Mouse (Mus musculus) midbrain, embryonic 12.5 days (tissue): ENCODE measurements around the gene Med16. TPM values are rescaled to one million over a fixed set of nuclear protein-coding genes. Genes with fewer than 3 reads are reported as not detected.

Experiments
- ATAC-seq: fragments of 200-750 bp; cut with Nextera tagmentation; 2 replicates; pipeline ENCODE4 v1.8.0; 2017; ENCODE audit warnings: low read depth, moderate TSS enrichment, moderate library complexity; ENCODE audit not compliant: low FRiP score
- H3K27ac ChIP-seq: fragments of 300-500 bp; sonication (generic); replicated peaks from 2 replicates; pipeline ENCODE4 v1.5.1; 2016; ENCODE audit warnings: mild to moderate bottlenecking
- H3K27me3 ChIP-seq: fragments of 300-500 bp; sonication (generic); 2 replicates; pipeline ENCODE4 v1.6.1; 2016; ENCODE audit warnings: mild to moderate bottlenecking
- H3K36me3 ChIP-seq: fragments of 300-500 bp; sonication (generic); 2 replicates; pipeline ENCODE4 v1.6.1; 2016
- H3K4me1 ChIP-seq: fragments of 300-500 bp; sonication (generic); 2 replicates; pipeline ENCODE4 v1.6.1; 2016
- H3K4me2 ChIP-seq: fragments of 300-500 bp; sonication (generic); replicated peaks from 2 replicates; pipeline ENCODE4 v1.6.1; 2016; ENCODE audit warnings: mild to moderate bottlenecking, moderate library complexity
- H3K4me3 ChIP-seq: fragments of 300-500 bp; sonication (generic); 2 replicates; pipeline ENCODE4 v1.5.1; 2016; ENCODE audit warnings: mild to moderate bottlenecking
- H3K9ac ChIP-seq: fragments of 300-500 bp; sonication (generic); replicated peaks from 2 replicates; pipeline ENCODE4 v1.6.1; 2016; ENCODE audit warnings: mild to moderate bottlenecking, moderate library complexity
- H3K9me3 ChIP-seq: fragments of 300-500 bp; sonication (generic); 2 replicates; pipeline ENCODE4 v1.6.1; 2016; ENCODE audit warnings: mild to moderate bottlenecking
- WGBS: fragments of 180-500 bp; shearing (Covaris S2); methylation state at CpG from one replicate; pipeline ENCODE4 v1.1.7; 2016; 5-methylcytosine and 5-hydroxymethylcytosine counted together
- polyA plus RNA-seq: library from polyadenylated mRNA; unstranded; fragments of >200 nt; fragmentation: Nextera tagmentation; extraction: Ambion mirVana; gene quantifications from 2 replicates; pipeline ENCODE4 v1.2.1, GENCODE M21; 2016

Gene Med16
- polyA plus RNA-seq, 1 experiment from 2014 or later: 65.4 TPM

DNA sequence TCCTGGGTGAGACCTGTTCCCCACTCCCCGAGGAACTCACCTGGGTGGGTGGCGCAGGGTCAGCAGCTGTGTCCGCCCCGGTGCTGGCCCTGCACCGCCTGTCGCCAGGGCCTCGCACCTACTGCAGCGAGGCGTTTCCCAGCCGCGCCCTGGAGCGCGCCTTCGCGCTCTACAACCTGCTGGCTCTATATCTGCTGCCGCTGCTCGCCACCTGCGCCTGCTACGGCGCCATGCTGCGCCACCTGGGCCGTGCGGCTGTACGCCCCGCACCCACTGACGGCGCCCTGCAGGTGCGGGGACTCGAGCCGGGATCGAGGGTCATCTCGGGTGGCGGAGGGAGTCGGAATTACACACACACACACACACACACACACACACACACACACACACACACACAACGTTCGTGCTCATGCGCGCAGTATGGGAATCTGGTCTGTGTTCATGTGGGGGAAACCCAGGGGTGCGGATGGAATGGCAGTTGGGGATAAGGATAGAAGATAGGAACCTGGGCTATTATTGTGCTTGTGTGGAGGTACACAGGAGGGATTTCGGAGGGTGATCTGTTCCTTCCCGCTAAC lies 12.3 kb upstream of the Med16 start, which contains the start of gene R3hdm4:
Gene R3hdm4 (minus strand): TSS at position 251 of the 578 bp plus-strand sequence.
- peaks cover 76% of the 10 kb centered on the region for H3K27me3 ChIP-seq
- H3K4me3 ChIP-seq: peak within 1 kb of the TSS; percentile 27
- ATAC-seq: no peak
- WGBS: 4% methylated on average over 40 of the region's 41 CpGs
- peak within 1 kb of the TSS; percentile 42 for H3K4me2 ChIP-seq
- no peak within 1 kb of the TSS for H3K27ac ChIP-seq
- 0 out of 2 replicates have a peak within 1 kb of the TSS, but pooled peaks have one; percentile 17 for H3K9ac ChIP-seq
- H3K9me3 ChIP-seq: no peaks in the 10 kb centered on the region
- peaks cover 48% of the 10 kb centered on the region for H3K4me1 ChIP-seq
- H3K36me3 ChIP-seq: no peaks in the 10 kb centered on the region

DNA sequence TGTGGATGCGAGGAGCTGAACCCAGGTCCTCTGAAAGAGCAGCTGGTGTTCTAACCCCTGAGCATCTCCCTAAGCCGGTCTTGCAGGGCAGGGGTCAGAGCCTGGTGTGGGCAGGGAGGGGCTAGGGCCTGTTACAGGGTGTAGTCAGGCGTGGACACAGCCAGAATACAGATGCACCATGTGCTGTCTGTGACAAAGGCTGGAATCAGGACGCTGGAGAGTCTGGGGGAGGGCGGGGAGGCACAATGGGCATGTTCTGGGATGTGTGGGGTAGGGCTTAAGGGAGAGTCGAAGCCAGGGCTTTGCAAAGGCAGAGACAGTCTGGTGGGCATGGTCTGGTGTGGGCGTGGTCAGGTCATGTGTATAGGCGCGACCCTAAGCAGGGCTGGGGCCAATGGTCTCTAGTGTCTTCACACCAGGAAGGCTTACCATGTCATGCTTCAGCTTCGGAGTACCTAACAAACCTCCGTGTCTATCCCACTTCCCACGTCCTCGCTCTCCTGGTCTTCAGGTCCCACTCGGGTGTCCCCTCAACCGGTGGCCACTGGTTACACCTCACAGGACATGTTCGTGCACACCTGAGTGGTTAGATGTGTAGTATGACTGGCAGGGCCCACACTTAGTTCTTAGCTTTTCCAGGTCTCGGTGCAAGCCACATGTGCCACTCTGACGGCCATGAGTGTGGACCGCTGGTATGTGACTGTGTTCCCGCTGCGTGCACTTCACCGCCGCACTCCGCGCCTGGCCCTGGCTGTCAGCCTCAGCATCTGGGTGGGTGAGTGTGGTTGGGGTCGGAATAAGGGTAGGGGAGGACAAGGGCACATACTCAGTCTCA lies 11.6 kb upstream of the Med16 start:
- 16% methylated on average over 26 of the region's 26 CpGs for WGBS
- ATAC-seq: 0 out of 2 replicates have a peak, but pooled peaks have one; percentile 10
- peaks cover 72% of the 10 kb centered on the region for H3K27me3 ChIP-seq
- 0 out of 2 replicates have a peak overlapping the region, but pooled peaks have one; percentile 17 for H3K9ac ChIP-seq
- no peak overlapping the region for H3K27ac ChIP-seq
- peak overlapping the region; percentile 27 for H3K4me3 ChIP-seq
- H3K4me1 ChIP-seq: peaks cover 48% of the 10 kb centered on the region
- H3K9me3 ChIP-seq: no peaks in the 10 kb centered on the region
- H3K36me3 ChIP-seq: no peaks in the 10 kb centered on the region
- H3K4me2 ChIP-seq: peak overlapping the region; percentile 42; the same call in 1 of the 2 replicates

DNA sequence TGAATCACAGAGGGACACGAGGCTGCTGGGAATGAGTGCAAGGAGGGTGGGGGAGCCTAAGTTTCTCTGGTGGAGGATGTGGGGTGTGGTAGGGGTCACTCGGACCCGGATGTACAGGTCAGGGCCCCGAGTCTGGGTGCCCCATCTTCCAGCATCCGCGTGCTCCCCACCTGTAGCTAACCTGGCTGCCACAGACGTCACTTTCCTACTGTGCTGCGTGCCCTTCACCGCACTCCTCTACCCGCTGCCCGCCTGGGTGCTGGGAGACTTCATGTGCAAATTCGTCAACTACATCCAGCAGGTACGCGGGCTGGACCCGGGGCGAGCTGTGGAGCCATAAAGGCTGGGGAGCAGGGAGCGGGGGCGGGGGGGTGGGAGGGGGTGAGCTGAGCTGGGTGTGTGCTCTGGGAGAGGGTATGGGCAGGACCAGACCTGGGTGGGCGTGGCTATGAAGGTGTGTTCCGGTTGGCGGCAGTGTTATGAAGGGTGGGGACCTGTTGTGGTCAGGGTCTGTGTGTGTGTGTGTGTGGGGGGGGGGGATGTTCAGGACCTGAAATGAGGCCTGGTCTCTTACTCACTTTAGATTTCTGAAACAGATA lies 10.6 kb upstream of the Med16 start:
- H3K9me3 ChIP-seq: no peaks in the 10 kb centered on the region
- peaks cover 54% of the 10 kb centered on the region for H3K4me1 ChIP-seq
- ATAC-seq: no peak
- H3K4me3 ChIP-seq: peak overlapping the region; percentile 13; the same call in 1 of the 2 replicates
- H3K9ac ChIP-seq: no peak overlapping the region
- no peaks in the 10 kb centered on the region for H3K36me3 ChIP-seq
- 3% methylated on average over 21 of the region's 21 CpGs for WGBS
- no peak overlapping the region for H3K27ac ChIP-seq
- no peak overlapping the region for H3K4me2 ChIP-seq
- peaks cover 72% of the 10 kb centered on the region for H3K27me3 ChIP-seq

DNA sequence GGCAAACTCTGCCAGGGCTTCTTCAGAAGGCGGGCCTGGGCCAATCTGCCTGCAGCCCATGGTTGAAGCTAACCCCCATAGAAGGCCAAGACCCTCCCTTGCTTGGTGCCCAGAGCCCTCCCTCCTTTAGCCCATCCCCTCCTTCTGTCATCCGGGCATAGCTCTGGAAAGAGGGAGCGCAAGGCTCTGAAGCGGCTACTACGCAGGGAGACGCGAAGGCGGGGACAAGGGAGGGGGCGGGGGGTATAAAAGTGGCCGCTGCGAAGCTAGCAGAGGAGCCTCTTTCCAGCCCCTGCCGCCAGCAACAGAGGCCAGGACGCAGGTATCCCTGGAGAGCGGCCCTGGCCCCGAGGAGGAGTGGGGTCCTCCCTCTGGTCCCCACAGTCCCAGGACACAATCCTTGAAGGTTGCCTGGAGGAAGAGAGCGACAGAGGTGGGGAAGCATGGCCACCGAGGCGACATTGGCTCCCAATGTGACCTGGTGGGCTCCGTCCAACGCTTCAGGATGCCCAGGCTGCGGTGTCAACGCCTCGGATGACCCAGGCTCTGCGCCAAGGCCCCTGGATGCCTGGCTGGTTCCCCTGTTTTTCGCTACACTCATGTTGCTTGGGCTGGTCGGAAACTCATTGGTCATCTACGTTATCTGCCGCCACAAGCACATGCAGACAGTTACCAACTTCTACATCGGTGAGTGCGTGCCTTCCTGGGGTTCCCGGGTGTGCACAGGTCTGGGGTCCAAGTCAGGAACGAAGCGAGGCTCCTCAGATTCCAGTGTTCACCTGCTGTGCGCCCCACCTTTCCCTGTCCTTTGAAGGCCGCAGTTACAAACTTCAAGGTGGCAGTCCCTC lies 9.7 kb upstream of the Med16 start:
- Histone ChIP-seq H3K27ac (no peak overlapping the region), H3K9me3 (no peaks in the 10 kb centered on the region), H3K4me2 (peak overlapping the region; percentile 8; the same call in 1 of the 2 replicates), H3K4me1 (peaks cover 60% of the 10 kb centered on the region), H3K4me3 (peak overlapping the region; percentile 13), H3K27me3 (peaks cover 65% of the 10 kb centered on the region), H3K36me3 (no peaks in the 10 kb centered on the region), H3K9ac (no peak overlapping the region; the same call in 1 of the 2 replicates)
- 3% methylated on average over 34 of the region's 35 CpGs for WGBS
- ATAC-seq: no peak

DNA sequence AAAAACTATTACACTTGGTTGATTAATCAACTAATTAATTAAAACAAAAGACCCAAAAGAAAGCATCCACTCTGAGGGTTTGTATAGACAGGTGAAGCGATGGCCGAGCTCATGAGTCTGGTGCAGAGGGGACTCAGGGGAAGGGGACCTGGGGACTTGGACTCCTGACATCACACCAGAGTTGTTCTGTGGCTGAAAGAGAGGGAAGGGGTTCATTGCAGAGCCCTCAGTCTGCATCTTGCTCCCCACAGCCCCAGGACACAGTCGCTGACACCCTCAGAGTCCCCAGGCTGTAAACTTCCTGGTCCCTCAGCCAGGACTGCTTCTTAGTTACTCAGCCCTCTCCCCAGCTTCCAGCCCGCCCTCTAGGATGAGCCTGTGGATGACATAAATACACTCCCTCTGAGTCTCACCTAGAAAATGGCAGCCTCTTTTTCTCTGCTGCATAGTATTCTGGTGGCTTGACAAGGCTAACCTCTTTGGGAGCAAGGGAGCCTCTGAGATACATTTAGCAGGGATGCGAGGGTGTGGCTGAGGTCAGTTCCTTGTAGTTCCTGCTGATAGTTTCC lies 8.9 kb upstream of the Med16 start:
- Histone ChIP-seq H3K9me3 (no peaks in the 10 kb centered on the region), H3K36me3 (peaks cover 3% of the 10 kb centered on the region; the same call in 1 of the 2 replicates), H3K4me1 (peaks cover 60% of the 10 kb centered on the region), H3K27me3 (peaks cover 56% of the 10 kb centered on the region), H3K4me2 (peak overlapping the region; percentile 98), H3K4me3 (peak overlapping the region; percentile 82), H3K9ac (peak overlapping the region; percentile 96; the same call in 1 of the 2 replicates), H3K27ac (no peak overlapping the region)
- no peak for ATAC-seq
- 62% methylated on average over 5 of the region's 5 CpGs for WGBS

DNA sequence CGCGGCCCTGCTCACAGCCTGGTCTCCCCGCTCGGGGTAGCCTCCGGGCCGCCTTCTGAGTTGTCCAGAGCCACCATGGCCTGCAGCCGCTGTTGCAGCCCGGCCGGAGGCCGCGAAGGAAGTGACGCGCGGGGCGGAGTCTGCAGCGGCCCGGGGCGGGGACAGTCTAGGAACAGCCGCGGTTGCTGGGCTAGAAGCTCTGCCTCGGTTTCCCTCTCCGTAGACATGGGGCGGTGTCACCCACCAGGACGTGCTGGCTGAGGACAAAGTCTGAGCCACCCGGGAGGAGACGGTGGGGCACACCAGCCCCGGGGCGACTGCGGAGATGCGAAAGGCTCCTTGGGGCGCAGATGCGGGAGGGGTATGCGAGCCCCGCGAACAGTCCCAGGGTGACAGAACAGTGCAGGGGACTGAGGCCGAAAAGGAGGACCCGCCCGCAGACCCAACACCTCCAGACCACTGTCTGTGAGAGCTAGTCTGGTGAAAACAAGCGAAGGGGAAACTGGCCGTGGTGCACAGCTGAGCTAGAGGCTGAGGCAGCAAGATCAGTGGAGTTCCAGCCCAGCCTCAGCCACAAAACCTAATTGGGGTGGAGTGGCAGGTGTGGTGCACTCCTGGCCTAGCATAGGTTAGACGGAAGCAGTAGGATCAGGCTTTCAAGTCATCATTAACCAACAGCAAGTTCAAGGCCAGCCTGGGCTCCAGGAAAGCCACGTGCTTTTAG lies 8.2 kb upstream of the Med16 start, which contains the start of gene Kiss1r:
Gene Kiss1r (plus strand): TSS at position 164 of the 724 bp plus-strand sequence.
- H3K4me2 ChIP-seq: peak within 1 kb of the TSS; percentile 98
- H3K9me3 ChIP-seq: no peaks in the 10 kb centered on the region
- 3% methylated on average over 41 of the region's 42 CpGs for WGBS
- H3K4me3 ChIP-seq: peak within 1 kb of the TSS; percentile 82
- peak within 1 kb of the TSS; percentile 96 for H3K9ac ChIP-seq
- peak within 1 kb of the TSS; percentile 62 for H3K27ac ChIP-seq
- H3K36me3 ChIP-seq: peaks cover 9% of the 10 kb centered on the region
- peaks cover 50% of the 10 kb centered on the region for H3K27me3 ChIP-seq
- ATAC-seq: peak; percentile 85
- peaks cover 60% of the 10 kb centered on the region for H3K4me1 ChIP-seq

DNA sequence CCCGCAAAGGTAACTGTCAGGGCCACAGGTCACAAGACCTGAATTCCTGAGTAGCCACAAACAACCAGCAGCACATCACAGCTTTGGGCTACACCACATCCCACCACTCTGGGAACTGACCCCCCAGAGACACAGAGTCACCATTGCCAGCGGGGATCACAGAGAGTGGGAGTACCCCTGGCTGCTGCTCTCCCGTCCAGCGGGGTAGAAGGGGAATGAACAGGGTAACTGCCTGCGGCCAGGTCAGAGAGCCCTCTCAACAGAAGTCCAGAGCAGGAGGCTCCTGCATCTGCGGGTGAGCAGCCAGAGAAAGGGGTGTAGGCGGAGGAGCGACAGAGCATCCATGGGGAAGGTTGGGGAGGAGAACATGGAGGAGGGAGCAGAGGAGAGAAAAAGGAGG lies 7.4 kb upstream of the Med16 start:
- H3K27ac ChIP-seq: peak overlapping the region; percentile 62
- peak overlapping the region; percentile 96 for H3K9ac ChIP-seq
- H3K4me1 ChIP-seq: peaks cover 52% of the 10 kb centered on the region
- H3K27me3 ChIP-seq: peaks cover 41% of the 10 kb centered on the region
- H3K36me3 ChIP-seq: peaks cover 18% of the 10 kb centered on the region
- H3K4me2 ChIP-seq: peak overlapping the region; percentile 98
- no peak for ATAC-seq
- 7% methylated on average over 8 of the region's 8 CpGs for WGBS
- no peaks in the 10 kb centered on the region for H3K9me3 ChIP-seq
- peak overlapping the region; percentile 82 for H3K4me3 ChIP-seq

DNA sequence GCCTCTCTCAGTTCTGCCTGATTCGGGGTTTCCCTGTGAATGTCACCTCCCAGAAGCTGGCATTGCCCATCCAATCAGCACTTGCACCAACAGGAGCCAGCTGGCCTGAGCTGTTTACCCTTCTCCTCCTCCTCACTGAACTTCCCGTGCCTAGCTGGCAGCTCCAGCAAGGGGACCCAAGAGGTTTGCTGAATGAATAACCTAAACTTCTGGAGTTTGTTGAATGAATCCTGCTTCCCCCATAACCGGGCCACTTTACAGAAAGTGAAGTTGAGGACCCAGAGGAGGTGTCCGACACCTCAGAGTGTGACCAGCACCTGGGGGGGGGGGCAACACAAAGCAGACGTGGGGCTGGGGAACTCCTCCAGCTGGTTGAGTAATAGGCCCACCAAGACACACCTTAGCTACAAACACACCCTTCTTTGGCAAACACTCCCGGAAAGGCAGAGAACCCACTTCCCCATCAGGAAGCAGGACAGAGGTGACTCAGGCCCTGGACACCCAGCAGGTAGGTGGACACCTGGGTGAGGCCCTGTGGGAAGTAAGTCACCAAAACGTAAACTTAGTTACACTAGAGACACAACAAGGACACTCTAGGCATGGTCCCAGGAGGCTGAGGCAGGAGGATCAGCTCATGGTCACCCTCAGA lies 6.3 kb upstream of the Med16 start:
- no peak overlapping the region for H3K4me3 ChIP-seq
- H3K4me2 ChIP-seq: peak overlapping the region; percentile 98; the same call in 1 of the 2 replicates
- ATAC-seq: no peak
- peaks cover 31% of the 10 kb centered on the region for H3K27me3 ChIP-seq
- no peaks in the 10 kb centered on the region for H3K9me3 ChIP-seq
- 77% methylated on average over 7 of the region's 7 CpGs for WGBS
- H3K4me1 ChIP-seq: peaks cover 42% of the 10 kb centered on the region
- peak overlapping the region; percentile 96; the same call in 1 of the 2 replicates for H3K9ac ChIP-seq
- H3K27ac ChIP-seq: no peak overlapping the region
- peaks cover 26% of the 10 kb centered on the region for H3K36me3 ChIP-seq

DNA sequence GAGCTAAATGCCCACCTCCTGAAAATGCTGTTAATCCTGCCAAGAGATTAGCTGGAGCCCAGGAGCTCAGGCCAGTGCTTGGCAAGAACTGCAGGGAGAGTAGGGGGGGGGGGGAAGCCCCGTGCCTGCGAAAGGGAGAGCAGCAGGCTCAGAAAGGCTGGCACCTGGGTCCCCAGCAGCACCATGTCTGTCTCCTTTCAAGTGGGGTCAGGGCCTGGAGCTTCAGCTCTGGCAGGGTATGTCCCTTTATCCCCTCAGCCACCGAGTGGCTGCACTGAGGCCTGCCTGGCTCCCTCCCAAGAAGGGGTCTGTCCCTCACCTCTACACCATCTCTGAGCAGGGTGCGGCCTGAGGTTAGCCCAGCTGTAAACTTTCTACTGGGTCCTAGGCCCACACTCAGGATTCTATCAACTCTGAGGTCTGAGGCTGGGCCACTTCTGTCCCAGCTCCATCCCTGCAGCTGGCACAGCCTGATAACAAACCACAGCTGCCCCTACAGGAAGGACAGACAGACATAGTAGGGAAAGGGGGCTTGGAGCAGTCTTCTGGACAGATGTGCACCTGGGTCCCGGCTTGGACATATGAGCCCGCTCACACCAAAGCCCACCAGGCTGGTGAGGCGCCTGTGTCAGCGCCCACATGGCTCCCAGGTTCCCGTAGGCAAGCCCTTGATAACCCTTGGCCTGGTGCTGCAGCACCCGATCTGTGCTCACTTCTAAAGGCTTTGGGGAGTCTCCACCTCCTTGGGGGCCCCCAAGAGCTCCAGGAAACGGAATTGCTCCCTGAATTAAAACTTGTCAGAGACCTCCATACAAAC lies 5.6 kb upstream of the Med16 start:
- WGBS: 66% methylated on average over 11 of the region's 11 CpGs

More for the DNA sequence above, 5.6 kb upstream of the Med16 start:
- Histone ChIP-seq H3K4me1 (peaks cover 42% of the 10 kb centered on the region), H3K9ac (no peak overlapping the region; the same call in 1 of the 2 replicates), H3K36me3 (peaks cover 26% of the 10 kb centered on the region), H3K27ac (peak overlapping the region; percentile 39; the same call in 1 of the 2 replicates), H3K4me3 (no peak overlapping the region), H3K4me2 (0 out of 2 replicates have a peak overlapping the region, but pooled peaks have one; percentile 98), H3K27me3 (peaks cover 23% of the 10 kb centered on the region), H3K9me3 (no peaks in the 10 kb centered on the region)
- no peak for ATAC-seq
